Mouse (Mus musculus) bone marrow macrophage, adult 2 months (primary cell): ENCODE measurements around the gene Snta1. TPM values are rescaled to one million over a fixed set of nuclear protein-coding genes. Genes with fewer than 3 reads are reported as not detected.

Experiments
- H3K27ac ChIP-seq: 2 replicates; pipeline ENCODE4 v1.5.1; 2012; ENCODE audit warnings: low read depth, low read length; ENCODE audit not compliant: insufficient read depth
- H3K4me1 ChIP-seq: 2 replicates; pipeline ENCODE4 v1.6.1; 2012; ENCODE audit warnings: low read length; ENCODE audit not compliant: control insufficient read depth, insufficient read depth
- H3K4me3 ChIP-seq: 2 replicates; pipeline ENCODE4 v1.5.1; 2012; ENCODE audit warnings: mild to moderate bottlenecking, low read length, moderate library complexity; ENCODE audit not compliant: insufficient read depth
- CTCF ChIP-seq: IDR thresholded peaks from 2 replicates; pipeline ENCODE4 v1.5.1; 2012; ENCODE audit warnings: low read depth, mild to moderate bottlenecking, low read length, moderate library complexity
- POLR2A ChIP-seq: IDR thresholded peaks from 2 replicates; pipeline ENCODE4 v1.6.1; 2012; ENCODE audit warnings: mild to moderate bottlenecking, low read depth, low read length, borderline replicate concordance
- polyA plus RNA-seq: library from polyadenylated mRNA; stranded (reverse); fragments of >200 nt; gene quantifications from 2 replicates; pipeline ENCODE4 v1.2.4, GENCODE M21; 2012; ENCODE audit not compliant: missing spikeins, insufficient read depth, insufficient read length

Gene Snta1
- polyA plus RNA-seq, 1 experiment, result 20.4 TPM

GRCm38 (mm10) chr2:154436458-154437190 lies 28.7 kb upstream of the Snta1 start, which contains the start of gene Cbfa2t2:
TSS of gene Cbfa2t2 (plus strand) at chr2:154436481.
- TF ChIP-seq POLR2A, result no peak
- TF ChIP-seq CTCF, result no peak
- peak within 1 kb of the TSS; percentile 45 for H3K27ac ChIP-seq
- H3K4me3 ChIP-seq, result peak within 1 kb of the TSS; percentile 95
- H3K4me1 ChIP-seq, result peaks cover 39% of the 10 kb centered on the region

- TF ChIP-seq CTCF, result no peak
- no peak for TF ChIP-seq POLR2A
- peak overlapping the region; percentile 55 for H3K4me3 ChIP-seq
- H3K4me1 ChIP-seq, result peaks cover 39% of the 10 kb centered on the region
- no peak overlapping the region for H3K27ac ChIP-seq
Observed at GRCm38 (mm10) chr2:154436076-154436457, 28.2 kb upstream of the Snta1 start.

GRCm38 (mm10) chr2:154434690-154435089 lies 26.8 kb upstream of the Snta1 start:
- peaks cover 34% of the 10 kb centered on the region for H3K4me1 ChIP-seq
- H3K4me3 ChIP-seq, result no peak overlapping the region
- H3K27ac ChIP-seq, result no peak overlapping the region
- TF ChIP-seq POLR2A (no peak), CTCF (no peak)

- H3K4me1 ChIP-seq, result peaks cover 23% of the 10 kb centered on the region
- TF ChIP-seq POLR2A (no peak), CTCF (no peak)
- no peak overlapping the region for H3K27ac ChIP-seq
- H3K4me3 ChIP-seq, result no peak overlapping the region
Observed at GRCm38 (mm10) chr2:154433391-154433790, 25.5 kb upstream of the Snta1 start.

GRCm38 (mm10) chr2:154432696-154433095 lies 24.8 kb upstream of the Snta1 start:
- Histone ChIP-seq H3K4me3 (no peak overlapping the region), H3K27ac (no peak overlapping the region)
- TF ChIP-seq CTCF (no peak), POLR2A (no peak)

GRCm38 (mm10) chr2:154430566-154430965 lies 22.7 kb upstream of the Snta1 start:
- Histone ChIP-seq H3K4me3 (no peak overlapping the region), H3K4me1 (peaks cover 13% of the 10 kb centered on the region), H3K27ac (no peak overlapping the region)
- TF ChIP-seq POLR2A (no peak), CTCF (no peak)

More at GRCm38 (mm10) chr2:154432696-154433095, 24.8 kb upstream of the Snta1 start:
- H3K4me1 ChIP-seq, result peaks cover 17% of the 10 kb centered on the region

- Histone ChIP-seq H3K4me1 (peaks cover 5% of the 10 kb centered on the region), H3K27ac (no peak overlapping the region), H3K4me3 (no peak overlapping the region)
- no peak for TF ChIP-seq CTCF
- no peak for TF ChIP-seq POLR2A
Observed at GRCm38 (mm10) chr2:154427853-154428360, 20.0 kb upstream of the Snta1 start.

- no peak overlapping the region for H3K4me3 ChIP-seq
- no peak overlapping the region for H3K27ac ChIP-seq
- TF ChIP-seq POLR2A, result no peak
- no peak for TF ChIP-seq CTCF
- no peaks in the 10 kb centered on the region for H3K4me1 ChIP-seq
Observed at GRCm38 (mm10) chr2:154426905-154427852, 19.3 kb upstream of the Snta1 start.

GRCm38 (mm10) chr2:154426188-154426904 lies 18.4 kb upstream of the Snta1 start:
- H3K27ac ChIP-seq, result no peak overlapping the region

GRCm38 (mm10) chr2:154425522-154425921 lies 17.6 kb upstream of the Snta1 start:
- Histone ChIP-seq H3K4me1 (no peaks in the 10 kb centered on the region), H3K4me3 (no peak overlapping the region), H3K27ac (no peak overlapping the region)
- TF ChIP-seq POLR2A (no peak), CTCF (no peak)

More at GRCm38 (mm10) chr2:154426188-154426904, 18.4 kb upstream of the Snta1 start:
- Histone ChIP-seq H3K4me3 (no peak overlapping the region), H3K4me1 (no peaks in the 10 kb centered on the region)
- TF ChIP-seq CTCF (no peak), POLR2A (no peak)
